Mouse (Mus musculus): ENCODE measurements around the gene Mier2. TPM values are rescaled to one million over a fixed set of nuclear protein-coding genes. Genes with fewer than 3 reads are reported as not detected.

Mier2 gene
- total RNA-seq, 2 experiments from 2014 or later = 15.8 to 18.9 TPM

- Histone ChIP-seq H3K27ac (no peak overlapping the region), H3K4me3 (no peak overlapping the region)
- intact Hi-C loops (cut with DNase I) = no loop called here
- TF ChIP-seq CTCF (IDR thresholded peaks at IDR 0.05) = no peak
- peak; percentile 8 for DNase-seq
Measured at GRCm38 (mm10) chr10:79569921-79570320, 14.9 kb upstream of the Mier2 start.

- H3K4me3 ChIP-seq = no peak overlapping the region
- no peak for DNase-seq
Measured at GRCm38 (mm10) chr10:79559716-79560115, 4.7 kb upstream of the Mier2 start.

GRCm38 (mm10) chr10:79557496-79557895, 2.5 kb upstream of the Mier2 start:
- no peak for TF ChIP-seq CTCF (IDR thresholded peaks at IDR 0.05)
- no peak overlapping the region for H3K4me3 ChIP-seq
- DNase-seq = no peak
- H3K27ac ChIP-seq = no peak overlapping the region
- intact Hi-C loops (cut with DNase I) = no loop called here

More at GRCm38 (mm10) chr10:79559716-79560115, 4.7 kb upstream of the Mier2 start:
- no peak for TF ChIP-seq CTCF (IDR thresholded peaks at IDR 0.05)
- H3K27ac ChIP-seq = no peak overlapping the region
- intact Hi-C loops (cut with DNase I) = no loop called here

- DNase-seq = no peak
- no peak for TF ChIP-seq CTCF (IDR thresholded peaks at IDR 0.05)
- Histone ChIP-seq H3K27ac (no peak overlapping the region), H3K4me3 (no peak overlapping the region)
- intact Hi-C loops (cut with DNase I) = no loop called here
Measured at GRCm38 (mm10) chr10:79556951-79557350, 2.0 kb upstream of the Mier2 start.

- H3K4me3 ChIP-seq = peak overlapping the region; percentile 94
- TF ChIP-seq CTCF (IDR thresholded peaks at IDR 0.05) = no peak
Measured at GRCm38 (mm10) chr10:79555238-79555724, 282 bp upstream of the Mier2 start.

GRCm38 (mm10) chr10:79553691-79554090, 1.3 kb downstream of the Mier2 start:
- DNase-seq = no peak
- intact Hi-C loops (cut with DNase I) = no loop called here
- TF ChIP-seq CTCF (IDR thresholded peaks at IDR 0.05) = no peak
- Histone ChIP-seq H3K27ac (no peak overlapping the region), H3K4me3 (peak overlapping the region; percentile 94)

More at GRCm38 (mm10) chr10:79555238-79555724, 282 bp upstream of the Mier2 start:
- no peak for DNase-seq
- intact Hi-C loops (cut with DNase I) = no loop called here
- H3K27ac ChIP-seq = peak overlapping the region; percentile 86

GRCm38 (mm10) chr10:79553176-79553575, 1.8 kb downstream of the Mier2 start:
- no peak for TF ChIP-seq CTCF (IDR thresholded peaks at IDR 0.05)
- Histone ChIP-seq H3K4me3 (no peak overlapping the region), H3K27ac (no peak overlapping the region)
- intact Hi-C loops (cut with DNase I) = no loop called here
- DNase-seq = no peak

GRCm38 (mm10) chr10:79552531-79552930, 2.5 kb downstream of the Mier2 start:
- H3K4me3 ChIP-seq = no peak overlapping the region
- no peak for DNase-seq
- no peak for TF ChIP-seq CTCF (IDR thresholded peaks at IDR 0.05)
- intact Hi-C loops (cut with DNase I) = no loop called here
- no peak overlapping the region for H3K27ac ChIP-seq

- no peak overlapping the region for H3K27ac ChIP-seq
- no peak for TF ChIP-seq CTCF (IDR thresholded peaks at IDR 0.05)
- H3K4me3 ChIP-seq = no peak overlapping the region
- intact Hi-C loops (cut with DNase I) = no loop called here
- DNase-seq = no peak
Measured at GRCm38 (mm10) chr10:79550366-79550765, 4.6 kb downstream of the Mier2 start.

GRCm38 (mm10) chr10:79548971-79549723, 5.9 kb downstream of the Mier2 start:
- no peak for TF ChIP-seq CTCF (IDR thresholded peaks at IDR 0.05)
- intact Hi-C loops (cut with DNase I) = no loop called here
- no peak for DNase-seq
- H3K4me3 ChIP-seq = no peak overlapping the region
- H3K27ac ChIP-seq = no peak overlapping the region

- no peak overlapping the region for H3K4me3 ChIP-seq
- DNase-seq = no peak
- no peak overlapping the region for H3K27ac ChIP-seq
- no peak for TF ChIP-seq CTCF (IDR thresholded peaks at IDR 0.05)
- intact Hi-C loops (cut with DNase I) = no loop called here
Measured at GRCm38 (mm10) chr10:79548546-79548945, 6.5 kb downstream of the Mier2 start.

GRCm38 (mm10) chr10:79547148-79547675, 7.8 kb downstream of the Mier2 start:
- Histone ChIP-seq H3K4me3 (no peak overlapping the region), H3K27ac (no peak overlapping the region)
- intact Hi-C loops (cut with DNase I) = no loop called here
- no peak for TF ChIP-seq CTCF (IDR thresholded peaks at IDR 0.05)
- DNase-seq = no peak

- DNase-seq = no peak
- intact Hi-C loops (cut with DNase I) = no loop called here
- no peak overlapping the region for H3K27ac ChIP-seq
- no peak overlapping the region for H3K4me3 ChIP-seq
- TF ChIP-seq CTCF (IDR thresholded peaks at IDR 0.05) = no peak
Measured at GRCm38 (mm10) chr10:79546483-79546882, 8.5 kb downstream of the Mier2 start.

- TF ChIP-seq CTCF (IDR thresholded peaks at IDR 0.05) = no peak
- no peak for DNase-seq
- no peak overlapping the region for H3K27ac ChIP-seq
- intact Hi-C loops (cut with DNase I) = no loop called here
- H3K4me3 ChIP-seq = no peak overlapping the region
Measured at GRCm38 (mm10) chr10:79545891-79546290, 9.1 kb downstream of the Mier2 start.
